Mouse (Mus musculus) lung, postnatal 0 days (tissue): ENCODE results near the gene Med12l.

ENCODE experiments used
- CTCF ChIP-seq: IDR thresholded peaks from 2 replicates; pipeline ENCODE4 v1.5.1; 2016; ENCODE audit warnings: antibody characterized with exemption, mild to moderate bottlenecking
- EP300 ChIP-seq: IDR thresholded peaks from 2 replicates; pipeline ENCODE4 v1.6.1; 2016; ENCODE audit warnings: antibody characterized with exemption, mild to moderate bottlenecking, control low read depth

DNA sequence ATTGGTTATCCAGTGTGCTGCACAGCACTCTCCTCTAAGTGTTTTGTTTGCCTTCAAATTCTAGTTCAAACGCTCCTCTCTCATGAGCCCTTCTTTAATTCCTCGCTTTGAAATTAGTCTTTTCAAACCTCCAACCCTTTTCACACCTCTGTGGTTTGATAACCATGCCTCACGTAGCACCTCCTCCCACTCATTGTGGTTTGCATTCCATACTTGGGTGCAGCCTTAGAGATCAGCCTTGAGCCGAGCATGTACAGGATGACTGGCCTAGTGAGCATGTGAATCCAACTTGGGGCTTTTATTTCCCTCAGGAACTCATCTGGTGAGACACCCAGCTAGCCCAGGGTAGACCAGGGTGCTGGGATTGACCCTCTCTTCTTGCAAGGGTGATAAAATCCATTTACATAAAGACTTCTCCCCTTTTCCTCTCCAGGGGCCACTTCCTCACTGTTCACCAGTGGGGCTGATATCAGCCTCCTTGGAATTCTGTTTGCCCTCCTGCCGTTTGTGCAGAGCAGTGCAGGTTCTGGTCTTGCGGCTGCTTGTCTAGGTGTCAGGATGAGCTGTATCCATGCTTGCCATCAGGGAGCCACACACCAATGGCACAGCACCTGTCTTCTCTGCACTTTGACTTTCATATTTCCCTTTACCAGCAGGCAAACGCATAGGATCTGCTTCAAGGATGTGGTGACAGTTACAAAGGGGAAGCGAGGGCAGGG lies 198.3 kb downstream of the Med12l start:
- TF ChIP-seq EP300 (0 out of 2 replicates have a peak, but pooled peaks have one; percentile 41), CTCF (peak; percentile 18; the same call in 1 of the 2 replicates)
